2 mouse cellular contexts compared by ENCODE assay signal in the genomic region with DNA sequence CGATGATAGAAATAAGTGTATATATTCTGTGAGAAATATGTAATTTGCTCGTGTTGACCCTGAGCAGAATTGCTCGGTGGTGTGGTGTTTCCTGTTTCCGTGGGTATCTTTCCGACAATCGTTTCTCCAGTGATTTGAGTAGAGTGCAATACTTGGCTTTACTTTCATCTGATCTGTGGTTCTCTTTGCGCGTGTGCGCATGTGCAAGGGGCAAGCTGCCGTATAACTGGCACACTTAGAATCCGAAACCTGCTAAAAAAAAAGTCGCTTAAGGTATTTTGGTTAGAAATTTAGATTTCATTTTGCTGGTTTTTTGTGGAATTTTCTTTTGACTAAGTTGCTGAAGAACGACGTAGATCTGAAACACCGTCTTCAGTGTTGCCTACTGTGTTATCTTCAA.
A peak's percentile ranks its signal among the peaks of the same experiment; 100 is the strongest.
TF ChIP-seq lines count a peak whose summit lies in the region.

No protein-coding gene starts in this region.

TF ChIP-seq in CH12.LX, 34 proteins besides CTCF, POLR2A, EP300 and RAD21:
- no peak for TF ChIP-seq SIN3A (IDR thresholded peaks at IDR 0.05; ENCODE audit: low read length)
- TF ChIP-seq NRF1 (IDR thresholded peaks at IDR 0.05; ENCODE audit: low read depth, low read length) = peak; percentile 76
- TF ChIP-seq SMC3 (IDR thresholded peaks at IDR 0.05; ENCODE audit: low read depth, low read length) = no peak
- TF ChIP-seq MEF2A (IDR thresholded peaks at IDR 0.05; ENCODE audit: borderline replicate concordance, low read depth, low read length) = no peak
- TF ChIP-seq POLR2AphosphoS2 (IDR thresholded peaks at IDR 0.05; ENCODE audit: low read depth, low read length) = no peak
- no peak for TF ChIP-seq IRF4 (IDR thresholded peaks at IDR 0.05; ENCODE audit: low read depth, low read length)

TF ChIP-seq in MEL, 35 proteins besides CTCF, POLR2A, EP300 and RAD21:
- TF ChIP-seq RCOR1 (IDR thresholded peaks at IDR 0.05; ENCODE audit: low read depth, low read length) = no peak
- 0 out of 2 replicates have a peak, but pooled peaks have one; percentile 8 for TF ChIP-seq GATA1 (IDR thresholded peaks at IDR 0.05; ENCODE audit: low read depth, low read length)
- peak; percentile 80 for TF ChIP-seq NRF1 (IDR thresholded peaks at IDR 0.05; ENCODE audit: insufficient read depth, low read depth, low read length, poor library complexity, severe bottlenecking)
- 0 out of 2 replicates have a peak, but pooled peaks have one; percentile 26 for TF ChIP-seq SIN3A (IDR thresholded peaks at IDR 0.05; ENCODE audit: low read length)
